Mouse (Mus musculus) heart, postnatal 0 days (tissue): ENCODE data around the gene Grin2d. TPM values are rescaled to one million over a fixed set of nuclear protein-coding genes. Genes with fewer than 3 reads are reported as not detected.

Experiments
- ATAC-seq: fragments of 200-750 bp; cut with Nextera tagmentation; 2 replicates; pipeline ENCODE4 v1.8.0; 2017; ENCODE audit warnings: low read depth, moderate number of reproducible peaks, moderate library complexity; ENCODE audit not compliant: insufficient read depth
- DNase-seq: peaks from one replicate; pipeline ENCODE4 v3.0.0-alpha.2; 2016; ENCODE audit warnings: low spot score
- H3K27ac ChIP-seq: fragments of 300-500 bp; sonication (generic); 2 replicates; pipeline ENCODE4 v1.5.1; 2014; ENCODE audit warnings: low read depth, mild to moderate bottlenecking
- H3K27me3 ChIP-seq: fragments of 300-500 bp; sonication (generic); 2 replicates; pipeline ENCODE4 v1.6.1; 2014; ENCODE audit warnings: low read length, mixed read lengths; ENCODE audit not compliant: control insufficient read depth, insufficient read depth
- H3K36me3 ChIP-seq: fragments of 300-500 bp; sonication (generic); replicated peaks from 2 replicates; pipeline ENCODE4 v1.6.1; 2014; ENCODE audit warnings: low read length, mixed read lengths; ENCODE audit not compliant: control insufficient read depth, insufficient read depth
- H3K4me1 ChIP-seq: fragments of 300-500 bp; sonication (generic); 2 replicates; pipeline ENCODE4 v1.6.1; 2014; ENCODE audit warnings: antibody characterized with exemption; ENCODE audit not compliant: control insufficient read depth, insufficient read depth
- H3K4me2 ChIP-seq: fragments of 300-500 bp; sonication (generic); 2 replicates; pipeline ENCODE4 v1.6.1; 2014; ENCODE audit warnings: low read depth, mild to moderate bottlenecking, low read length, moderate library complexity
- H3K4me3 ChIP-seq: fragments of 300-500 bp; sonication (generic); 2 replicates; pipeline ENCODE4 v1.5.1; 2014; ENCODE audit warnings: low read depth, low read length
- H3K9ac ChIP-seq: fragments of 300-500 bp; sonication (generic); replicated peaks from 2 replicates; pipeline ENCODE4 v1.6.1; 2014; ENCODE audit warnings: low read depth, low read length, mixed read lengths
- H3K9me3 ChIP-seq: fragments of 300-500 bp; sonication (generic); replicated peaks from 2 replicates; pipeline ENCODE4 v1.6.1; 2016; ENCODE audit warnings: low read length; ENCODE audit not compliant: control insufficient read depth
- CTCF ChIP-seq: IDR thresholded peaks from 2 replicates; pipeline ENCODE4 v1.5.1; 2016; ENCODE audit warnings: antibody characterized with exemption, control low read depth, low read depth
- EP300 ChIP-seq: IDR thresholded peaks from 2 replicates; pipeline ENCODE4 v1.6.1; 2016; ENCODE audit warnings: antibody characterized with exemption, low read depth
- WGBS: fragments of 180-500 bp; shearing (Covaris S2); extraction: QIAGEN DNeasy Blood & Tissue Kit; methylation state at CpG from one replicate; pipeline ENCODE4 v1.1.7; 2014; 5-methylcytosine and 5-hydroxymethylcytosine counted together
- polyA plus RNA-seq: library from polyadenylated mRNA; unstranded; fragments of >200 nt; fragmentation: Nextera tagmentation; extraction: Ambion mirVana; gene quantifications from 2 replicates; pipeline ENCODE4 v1.2.1, GENCODE M21; 2015
- total RNA-seq: library from RNA; depleted of rRNA; stranded (reverse); fragments of >200 nt; gene quantifications from 2 replicates; pipeline ENCODE4 v1.2.3, GENCODE M21; 2014; ENCODE audit warnings: low replicate concordance

Grin2d gene
- total and polyA plus RNA-seq, 2 experiments from 2014 or later: 0.12 to 3.1 TPM

GRCm38 (mm10) chr7:45896517-45897257 lies 18.5 kb upstream of the Grin2d start, which contains the start of the genes Syngr4 and Tmem143:
Gene Syngr4, minus strand, starts transcription at chr7:45896714.
Gene Tmem143, plus strand, starts transcription at chr7:45896941.
- under 1% methylated on average over 40 of the region's 40 CpGs for WGBS
- Histone ChIP-seq H3K27me3 (no peaks in the 10 kb centered on the region), H3K36me3 (no peaks in the 10 kb centered on the region), H3K9ac (peak within 1 kb of the TSS; percentile 71), H3K27ac (peak within 1 kb of the TSS; percentile 75), H3K4me1 (peaks cover 9% of the 10 kb centered on the region; the same call in 1 of the 2 replicates), H3K4me3 (peak within 1 kb of the TSS; percentile 54), H3K4me2 (peak within 1 kb of the TSS; percentile 85), H3K9me3 (no peaks in the 10 kb centered on the region)
- TF ChIP-seq CTCF (no peak), EP300 (no peak)
- ATAC-seq: peak; percentile 93
- DNase-seq: peak; percentile 99

- TF ChIP-seq EP300 (no peak), CTCF (no peak)
- no peak overlapping the region for H3K27ac ChIP-seq
- DNase-seq (no peak), ATAC-seq (no peak)
- H3K9me3 ChIP-seq: no peaks in the 10 kb centered on the region
- no peaks in the 10 kb centered on the region for H3K36me3 ChIP-seq
- H3K9ac ChIP-seq: no peak overlapping the region
- no peaks in the 10 kb centered on the region for H3K27me3 ChIP-seq
- no peak overlapping the region for H3K4me3 ChIP-seq
- peaks cover 9% of the 10 kb centered on the region; the same call in 1 of the 2 replicates for H3K4me1 ChIP-seq
- H3K4me2 ChIP-seq: peak overlapping the region; percentile 42
- WGBS: 75% methylated on average over 6 of the region's 6 CpGs
Measured at GRCm38 (mm10) chr7:45895931-45896516, 17.8 kb upstream of the Grin2d start.

- Histone ChIP-seq H3K9me3 (no peaks in the 10 kb centered on the region), H3K36me3 (no peaks in the 10 kb centered on the region), H3K27me3 (no peaks in the 10 kb centered on the region), H3K4me1 (peaks cover 9% of the 10 kb centered on the region; the same call in 1 of the 2 replicates), H3K4me2 (no peak overlapping the region), H3K4me3 (no peak overlapping the region), H3K27ac (no peak overlapping the region), H3K9ac (no peak overlapping the region)
- DNase-seq (no peak), ATAC-seq (no peak)
- 65% methylated on average over 2 of the region's 2 CpGs for WGBS
- TF ChIP-seq CTCF (no peak), EP300 (no peak)
Measured at GRCm38 (mm10) chr7:45892651-45893050, 14.5 kb upstream of the Grin2d start.

- no peak overlapping the region for H3K9ac ChIP-seq
- H3K36me3 ChIP-seq: peaks cover 34% of the 10 kb centered on the region
- TF ChIP-seq EP300 (no peak), CTCF (no peak)
- DNase-seq: no peak
- H3K27ac ChIP-seq: no peak overlapping the region
- no peaks in the 10 kb centered on the region for H3K27me3 ChIP-seq
- H3K9me3 ChIP-seq: no peaks in the 10 kb centered on the region
- H3K4me2 ChIP-seq: no peak overlapping the region
- H3K4me3 ChIP-seq: no peak overlapping the region
- no peaks in the 10 kb centered on the region for H3K4me1 ChIP-seq
- no peak for ATAC-seq
- WGBS: 40% methylated on average over 3 of the region's 3 CpGs
Measured at GRCm38 (mm10) chr7:45887246-45887645, 9.1 kb upstream of the Grin2d start.

- H3K4me3 ChIP-seq: no peak overlapping the region
- no peak overlapping the region for H3K27ac ChIP-seq
- H3K36me3 ChIP-seq: peaks cover 84% of the 10 kb centered on the region
- no peak for ATAC-seq
- 95% methylated on average over 2 of the region's 2 CpGs for WGBS
- no peak overlapping the region for H3K9ac ChIP-seq
- no peak for TF ChIP-seq CTCF
- no peak for TF ChIP-seq EP300
- no peaks in the 10 kb centered on the region for H3K27me3 ChIP-seq
- no peak for DNase-seq
- no peaks in the 10 kb centered on the region for H3K4me1 ChIP-seq
- no peaks in the 10 kb centered on the region; the same call in 1 of the 2 replicates for H3K9me3 ChIP-seq
- H3K4me2 ChIP-seq: no peak overlapping the region
Measured at GRCm38 (mm10) chr7:45881011-45881410, 2.8 kb upstream of the Grin2d start.
